Mouse (Mus musculus) kidney, postnatal 14 days (tissue): ENCODE measurements around the gene Enho.

Source experiments
- DNase-seq: peaks from one replicate; pipeline ENCODE4 v3.0.0; 2022; ENCODE audit warnings: mixed read lengths

Enho gene

DNA sequence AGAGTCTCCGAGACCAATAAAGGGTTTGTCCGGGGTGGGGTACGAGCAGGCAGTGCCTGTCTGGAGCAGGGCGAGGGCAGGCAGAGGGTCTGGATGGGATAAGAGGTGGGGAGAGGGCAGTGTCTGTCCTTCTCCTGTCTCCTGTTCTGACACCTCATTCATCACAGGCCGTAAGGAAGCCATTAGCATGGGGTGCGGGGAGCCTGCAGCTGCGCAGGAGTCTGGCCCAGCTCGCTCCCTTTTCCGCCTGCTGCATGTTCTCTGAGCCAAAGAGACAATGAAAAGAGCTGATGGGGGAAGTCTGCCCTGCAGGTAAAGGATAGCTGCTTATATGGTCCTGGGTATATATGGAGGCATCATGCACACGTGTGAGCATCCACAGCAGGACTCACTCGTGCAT, 22.6 kb upstream of the Enho start:
- DNase-seq, result no peak

GRCm38 (mm10) chr4:41660851-41661430, 20.8 kb upstream of the Enho start:
- peak; percentile 75 for DNase-seq

GRCm38 (mm10) chr4:41659556-41659955, 19.4 kb upstream of the Enho start:
- DNase-seq, result no peak

GRCm38 (mm10) chr4:41658566-41659384, 18.7 kb upstream of the Enho start:
- DNase-seq, result peak; percentile 71

DNA sequence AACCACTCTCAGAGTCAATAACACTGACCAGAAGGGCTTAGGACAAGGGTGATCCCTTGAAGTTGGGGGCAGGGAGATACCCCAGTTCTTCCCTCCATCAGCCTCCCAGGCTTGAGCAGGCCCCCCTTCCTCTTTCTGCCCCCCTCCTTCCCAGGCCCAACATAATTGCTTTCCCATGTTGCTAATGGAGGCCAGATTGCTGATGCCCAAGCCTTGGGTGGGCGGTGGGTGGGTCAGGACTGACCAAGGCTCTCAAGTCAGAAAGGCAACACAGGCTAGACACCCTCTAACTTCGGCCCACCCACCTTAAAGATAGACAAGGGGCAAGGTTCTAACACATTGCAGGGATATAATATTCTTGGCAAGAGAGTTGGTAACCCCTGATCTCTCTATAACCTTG, 15.4 kb upstream of the Enho start:
- DNase-seq, result no peak

GRCm38 (mm10) chr4:41654217-41654616, 14.1 kb upstream of the Enho start:
- DNase-seq, result peak; percentile 78

GRCm38 (mm10) chr4:41653730-41654129, 13.6 kb upstream of the Enho start:
- DNase-seq, result no peak

DNA sequence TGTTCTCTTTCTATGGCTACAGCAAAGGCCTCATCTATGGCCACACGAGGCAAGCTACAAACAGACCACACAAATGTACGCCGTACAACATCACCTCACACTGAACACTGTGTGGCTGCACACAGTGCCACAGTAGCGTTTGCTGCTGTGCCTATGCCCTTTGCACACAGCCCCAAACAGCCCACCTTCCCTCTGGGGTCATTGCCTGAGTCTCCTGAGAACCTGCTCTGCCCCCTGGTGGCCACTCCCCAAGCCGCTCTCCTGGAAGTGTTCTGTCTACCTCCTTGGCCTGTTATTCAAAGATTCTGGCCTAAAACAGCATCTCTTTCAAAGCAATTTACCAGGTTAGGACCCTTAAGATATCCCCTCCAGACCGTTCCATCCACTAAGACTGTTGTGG, 13.2 kb upstream of the Enho start:
- peak; percentile 80 for DNase-seq

DNA sequence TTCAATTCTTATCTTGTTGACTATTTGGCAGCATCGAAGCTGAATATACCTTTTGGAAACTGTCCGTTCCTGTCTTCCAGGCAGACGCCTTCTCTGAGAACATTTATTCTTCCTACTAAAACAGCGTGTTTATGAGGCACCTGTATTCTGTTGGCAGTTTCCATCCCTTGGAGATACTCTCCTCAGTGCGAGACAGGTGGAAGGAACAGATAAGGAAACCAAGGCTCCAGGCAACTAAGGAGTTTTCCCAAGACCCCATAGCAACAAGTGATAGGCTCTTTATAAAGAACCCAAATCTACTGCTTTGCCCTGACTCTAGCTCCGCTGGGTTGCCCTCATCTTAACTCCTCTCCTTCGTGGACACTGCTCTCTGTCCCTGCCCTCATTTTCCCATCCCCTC, 8.5 kb upstream of the Enho start:
- DNase-seq, result no peak

DNA sequence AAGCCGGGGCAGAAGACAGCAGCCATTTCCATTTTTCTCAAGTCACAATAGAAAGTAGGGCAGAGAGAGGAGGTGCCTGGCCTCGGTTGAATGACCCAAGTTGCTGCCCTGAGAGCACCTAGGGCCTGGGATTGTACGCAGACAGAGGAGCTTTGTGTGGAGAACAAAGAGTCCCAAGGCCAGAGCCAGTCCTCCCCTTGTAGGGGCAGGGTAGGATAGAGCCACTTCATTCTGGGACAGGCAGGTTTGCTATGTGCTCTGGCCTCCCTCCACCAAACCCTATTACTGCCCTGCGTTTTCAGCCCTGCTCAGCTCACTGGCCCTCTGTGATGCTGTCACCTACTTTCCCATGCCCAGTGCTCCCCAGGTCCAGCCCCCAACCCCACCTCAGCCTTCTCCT, 8.0 kb upstream of the Enho start:
- DNase-seq, result no peak

DNA sequence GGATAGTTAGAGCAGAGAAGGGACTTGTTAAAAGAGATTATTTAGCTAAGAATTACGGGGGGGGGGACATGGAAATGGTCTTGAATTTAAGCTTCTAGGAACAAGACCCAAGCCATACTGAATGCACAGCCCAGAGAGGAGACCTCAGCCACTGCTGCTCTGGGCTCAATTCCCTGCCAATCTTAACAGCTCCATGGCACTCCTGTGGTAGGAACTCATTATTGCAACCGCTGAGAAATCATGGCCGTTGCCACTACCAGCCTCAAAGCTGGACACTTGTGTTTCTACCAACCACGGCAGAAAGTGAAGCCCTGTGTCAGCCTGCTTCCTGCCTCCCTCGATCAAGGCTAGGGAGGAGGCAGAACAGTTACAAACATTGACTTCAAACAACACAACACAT, 5.4 kb upstream of the Enho start:
- DNase-seq, result peak; percentile 52

GRCm38 (mm10) chr4:41641199-41641822, 1.2 kb upstream of the Enho start:
- no peak for DNase-seq

- DNase-seq, result no peak
These were observed 796 bp downstream of the Enho start for GRCm38 (mm10) chr4:41639214-41639841.

- no peak for DNase-seq
These were observed 1.3 kb downstream of the Enho start for GRCm38 (mm10) chr4:41638828-41639213.

DNA sequence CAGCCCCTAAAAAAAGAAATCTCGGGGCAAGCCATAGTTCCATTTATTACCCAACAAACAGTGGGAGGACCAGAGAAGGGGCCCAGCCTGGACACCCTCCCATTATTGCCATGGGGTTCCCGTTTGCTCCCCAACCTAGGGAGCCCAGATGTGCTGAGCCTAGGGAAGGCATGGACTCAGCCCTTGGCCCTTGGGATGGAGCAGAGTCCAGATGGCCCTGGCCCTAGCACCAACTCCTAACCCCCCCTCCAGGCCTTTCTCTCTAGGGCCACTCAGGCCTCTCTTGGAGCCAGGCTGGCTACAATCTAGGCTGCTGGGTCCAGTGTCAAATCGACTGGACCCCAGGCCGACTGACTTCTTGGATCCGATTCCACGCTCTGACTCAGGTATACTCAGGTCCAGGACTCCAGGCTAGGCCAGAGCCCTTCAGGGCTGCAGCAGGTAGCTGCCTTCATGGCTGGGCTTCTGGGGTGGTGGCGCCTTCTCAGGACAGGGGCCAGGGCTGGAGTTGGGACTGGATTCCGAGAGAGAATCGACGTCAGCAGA, 1.9 kb downstream of the Enho start:
- no peak for DNase-seq

- DNase-seq, result no peak
These were observed 3.1 kb downstream of the Enho start for GRCm38 (mm10) chr4:41636882-41637635.

DNA sequence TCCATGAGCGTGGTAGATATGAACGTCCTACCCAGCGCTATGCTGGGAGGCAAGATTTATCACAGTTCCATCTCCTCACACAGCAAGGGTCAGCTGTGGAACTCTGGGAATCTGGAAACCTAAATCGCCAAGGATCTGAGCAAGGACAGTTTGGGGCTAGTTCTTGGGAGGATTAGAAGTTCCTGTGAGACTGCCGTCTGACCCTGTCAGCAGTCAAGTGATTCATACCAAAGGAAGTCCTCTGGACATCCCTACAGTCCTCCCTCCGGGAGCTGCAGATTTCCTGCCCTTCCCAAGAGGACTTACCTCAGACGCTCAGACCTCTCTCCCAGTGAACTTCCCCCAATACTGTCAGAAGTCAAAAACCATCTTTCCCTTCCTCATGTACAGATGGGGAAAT, 3.8 kb downstream of the Enho start:
- DNase-seq, result peak; percentile 69

DNA sequence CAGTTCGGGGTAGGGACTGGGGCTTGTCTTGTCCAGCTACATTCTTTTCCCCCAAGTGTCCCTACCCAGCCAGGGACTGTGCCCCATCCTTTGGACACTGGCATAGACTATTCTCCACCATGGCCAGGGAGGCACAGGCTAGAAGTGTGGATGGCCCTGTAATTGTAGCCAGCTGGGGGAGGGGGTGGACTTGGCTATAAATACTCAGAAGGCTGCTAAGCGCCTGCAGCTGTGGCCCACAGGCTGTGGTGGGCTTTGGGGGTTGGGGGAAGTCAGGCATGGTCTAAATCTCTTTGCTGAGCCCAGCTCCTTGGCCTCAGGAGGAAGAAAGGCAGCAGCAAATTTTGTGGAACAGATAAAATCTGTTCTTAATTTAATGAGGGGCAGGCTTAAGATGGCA, 4.2 kb downstream of the Enho start:
- DNase-seq, result peak; percentile 30

- DNase-seq, result no peak
These were observed 4.9 kb downstream of the Enho start for GRCm38 (mm10) chr4:41635224-41635623.

DNA sequence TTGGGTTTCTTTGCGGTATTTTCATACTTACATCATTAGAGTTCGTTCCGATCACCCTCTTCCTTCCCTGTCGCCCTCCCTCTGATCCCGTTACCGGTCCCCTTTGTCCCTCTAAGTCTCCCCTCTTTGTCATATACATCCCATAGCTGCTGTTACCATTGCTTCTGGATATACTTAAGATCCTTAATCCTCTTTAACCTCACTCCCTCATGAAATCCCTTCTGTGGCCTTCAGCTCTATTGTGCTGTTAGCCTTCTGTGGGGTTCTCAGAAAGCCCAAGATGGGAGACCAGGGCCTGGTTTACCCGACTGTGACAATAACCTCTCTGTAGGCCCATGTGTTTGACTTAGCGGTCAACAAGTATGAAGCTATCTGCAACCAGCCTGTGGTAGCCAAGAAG, 5.5 kb downstream of the Enho start:
- DNase-seq, result no peak

- no peak for DNase-seq
These were observed 7.1 kb downstream of the Enho start for GRCm38 (mm10) chr4:41633001-41633400.

GRCm38 (mm10) chr4:41631390-41631789, 8.7 kb downstream of the Enho start:
- peak; percentile 62 for DNase-seq

- DNase-seq, result no peak
These were observed 9.9 kb downstream of the Enho start for GRCm38 (mm10) chr4:41630196-41630595.
